Comparison of ENCODE assay signal across 8 mouse cellular contexts in genomic region chr2:93891611-93892280, GRCm38 (mm10). TPM values are rescaled to one million over a fixed set of nuclear protein-coding genes. Genes with fewer than 3 reads are reported as not detected.
DNase-seq lines count a peak whose midpoint lies in the region; ATAC-seq and TF ChIP-seq lines count a peak whose summit lies in the region.

No protein-coding gene starts in this region.

- no peaks in the 10 kb centered on the region for H3K9me3 ChIP-seq in forebrain, postnatal 0 days (ENCODE audit: low read length)
- no peaks in the 10 kb centered on the region for H3K9me3 ChIP-seq in limb, embryonic 11.5 days (ENCODE audit: control insufficient read depth, low read length)
- no peaks in the 10 kb centered on the region for H3K9me3 ChIP-seq in midbrain, embryonic 14.5 days (ENCODE audit: control insufficient read depth, low read length)

- H3K4me3 ChIP-seq in forebrain, postnatal 0 days (ENCODE audit: low read depth, low read length): no peak overlapping the region
- H3K4me3 ChIP-seq in kidney, adult 2 months (ENCODE audit: insufficient read depth, low read depth, low read length): no peak overlapping the region
- H3K4me3 ChIP-seq in limb, embryonic 11.5 days (ENCODE audit: low read depth, low read length): no peak overlapping the region
- no peak overlapping the region for H3K4me3 ChIP-seq in midbrain, embryonic 14.5 days (replicated peaks; ENCODE audit: low read depth, low read length)

- H3K9ac ChIP-seq in forebrain, postnatal 0 days: 0 out of 2 replicates have a peak overlapping the region, but pooled peaks have one; percentile 15
- H3K9ac ChIP-seq in limb, embryonic 11.5 days (ENCODE audit: low read length): no peak overlapping the region
- H3K9ac ChIP-seq in midbrain, embryonic 14.5 days (replicated peaks; ENCODE audit: low read length): no peak overlapping the region

- 8% methylated on average over 8 of the region's 9 CpGs for WGBS in forebrain, postnatal 0 days
- WGBS in kidney, adult 2 months: 19% methylated on average over 9 of the region's 9 CpGs
- WGBS in limb, embryonic 11.5 days: 19% methylated on average over 9 of the region's 9 CpGs
- 9% methylated on average over 9 of the region's 9 CpGs for WGBS in midbrain, embryonic 14.5 days

- TF ChIP-seq POLR2A in kidney, adult 2 months (IDR thresholded peaks at IDR 0.05; ENCODE audit: low read depth, low read length): no peak

- no peak overlapping the region for H3K4me2 ChIP-seq in forebrain, postnatal 0 days (ENCODE audit: low read depth)
- H3K4me2 ChIP-seq in limb, embryonic 11.5 days (ENCODE audit: low read depth, severe bottlenecking): no peak overlapping the region
- H3K4me2 ChIP-seq in midbrain, embryonic 14.5 days (ENCODE audit: low read length): no peak overlapping the region

- peaks cover 4% of the 10 kb centered on the region; the same call in 1 of the 2 replicates for H3K4me1 ChIP-seq in forebrain, postnatal 0 days (ENCODE audit: insufficient read depth)
- peaks cover 6% of the 10 kb centered on the region; the same call in 1 of the 2 replicates for H3K4me1 ChIP-seq in kidney, adult 2 months (ENCODE audit: control insufficient read depth, insufficient read depth, low read length)
- no peaks in the 10 kb centered on the region for H3K4me1 ChIP-seq in limb, embryonic 11.5 days (ENCODE audit: control insufficient read depth, insufficient read depth, low read length)
- H3K4me1 ChIP-seq in midbrain, embryonic 14.5 days (ENCODE audit: control insufficient read depth, insufficient read depth, low read length): peaks cover 15% of the 10 kb centered on the region; the same call in 1 of the 2 replicates

- DNase-seq in ovary, postnatal 14 days (ENCODE audit: low spot score): peak; percentile 29
- DNase-seq in ovary, adult 18-20 months (ENCODE audit: low spot score): no peak
- DNase-seq in forebrain, postnatal 0 days: peak; percentile 93
- peak; percentile 77 for DNase-seq in kidney, adult 2 months
- DNase-seq in limb, embryonic 11.5 days (ENCODE audit: low spot score): peak; percentile 57
- DNase-seq in midbrain, embryonic 14.5 days: peak; percentile 88
- no peak for DNase-seq in adipocyte (ENCODE audit: low spot score)

- H3K27ac ChIP-seq in forebrain, postnatal 0 days (ENCODE audit: low read depth, low read length): peak overlapping the region; percentile 87
- H3K27ac ChIP-seq in kidney, adult 2 months (ENCODE audit: insufficient read depth, low read depth, low read length): peak overlapping the region; percentile 77
- H3K27ac ChIP-seq in limb, embryonic 11.5 days (replicated peaks; ENCODE audit: low read depth, low read length): no peak overlapping the region
- H3K27ac ChIP-seq in midbrain, embryonic 14.5 days (replicated peaks; ENCODE audit: low read depth, low read length): peak overlapping the region; percentile 77

- peak; percentile 98 for ATAC-seq in forebrain, postnatal 0 days
- ATAC-seq in limb, embryonic 11.5 days (ENCODE audit: insufficient number of reproducible peaks, low FRiP score, low TSS enrichment, low read depth): peak; percentile 76
- peak; percentile 93 for ATAC-seq in midbrain, embryonic 14.5 days (ENCODE audit: low FRiP score, low TSS enrichment)
- ATAC-seq in erythroblast, adult 5-6 weeks (replicated peaks; ENCODE audit: low FRiP score, poor library complexity, severe bottlenecking): no peak

- H3K27me3 ChIP-seq in forebrain, postnatal 0 days (ENCODE audit: insufficient read depth, low read length): no peaks in the 10 kb centered on the region
- no peaks in the 10 kb centered on the region for H3K27me3 ChIP-seq in kidney, adult 2 months (replicated peaks; ENCODE audit: control insufficient read depth, insufficient read depth, low read length)
- no peaks in the 10 kb centered on the region for H3K27me3 ChIP-seq in limb, embryonic 11.5 days (ENCODE audit: control insufficient read depth, insufficient read depth, low read length)
- no peaks in the 10 kb centered on the region for H3K27me3 ChIP-seq in midbrain, embryonic 14.5 days (ENCODE audit: control insufficient read depth, insufficient read depth, low read length)

- TF ChIP-seq CTCF in forebrain, postnatal 0 days (IDR thresholded peaks at IDR 0.05; ENCODE audit: low read depth): no peak
- no peak for TF ChIP-seq CTCF in kidney, adult 2 months (conservative IDR thresholded peaks at IDR 0.05; ENCODE audit: insufficient read depth, insufficient read length, low read depth, low read length)

- no peaks in the 10 kb centered on the region for H3K36me3 ChIP-seq in forebrain, postnatal 0 days (ENCODE audit: insufficient read depth)
- H3K36me3 ChIP-seq in kidney, adult 2 months (ENCODE audit: control insufficient read depth, insufficient read depth, low read length): no peaks in the 10 kb centered on the region
- no peaks in the 10 kb centered on the region for H3K36me3 ChIP-seq in limb, embryonic 11.5 days (ENCODE audit: control insufficient read depth, insufficient read depth, low read length)
- H3K36me3 ChIP-seq in midbrain, embryonic 14.5 days (ENCODE audit: control insufficient read depth, insufficient read depth, low read length): no peaks in the 10 kb centered on the region

RNA-seq across cellular contexts. Expression of gene Accsl, which starts 22.8 kb away (rescaled TPM):
- 0.08 and 1.2 TPM in 2 replicates for total RNA-seq in forebrain, postnatal 0 days (2014; rRNA removed)
- 0.22 and 0.38 TPM in 2 replicates for polyA plus RNA-seq in forebrain, postnatal 0 days (2015; fragmentation: Nextera tagmentation; extraction: Ambion mirVana)
- 0.16 and 0.17 TPM in 2 replicates for polyA plus RNA-seq in kidney, adult 2 months (2012; rRNA removed)
- not detected in 2 replicates for polyA plus RNA-seq in limb, embryonic 11.5 days (2014; fragmentation: Nextera tagmentation; extraction: Ambion mirVana)
- 0.18 and 0.19 TPM in 2 replicates for polyA plus RNA-seq in midbrain, embryonic 14.5 days (2014; fragmentation: Nextera tagmentation; extraction: Ambion mirVana)
- total RNA-seq in erythroblast, adult 5-6 weeks (2015; ENCODE audit: low replicate concordance): not detected in 2 replicates
- not detected in 2 replicates for total RNA-seq in erythroblast, adult 5-6 weeks (2017; ENCODE audit: low replicate concordance)

RNA-seq across cellular contexts. Expression of gene Accs, which starts 42.0 kb away (rescaled TPM):
- 14.2 and 15.2 TPM in 2 replicates for total RNA-seq in forebrain, postnatal 0 days (2014; rRNA removed)
- 3.8 and 5.1 TPM in 2 replicates for polyA plus RNA-seq in forebrain, postnatal 0 days (2015; fragmentation: Nextera tagmentation; extraction: Ambion mirVana)
- 14.8 and 16.3 TPM in 2 replicates for polyA plus RNA-seq in kidney, adult 2 months (2012; rRNA removed)
- 9.0 and 10.4 TPM in 2 replicates for polyA plus RNA-seq in limb, embryonic 11.5 days (2014; fragmentation: Nextera tagmentation; extraction: Ambion mirVana)
- 4.9 and 5.6 TPM in 2 replicates for polyA plus RNA-seq in midbrain, embryonic 14.5 days (2014; fragmentation: Nextera tagmentation; extraction: Ambion mirVana)
- total RNA-seq in erythroblast, adult 5-6 weeks (2015; ENCODE audit: low replicate concordance): 3.3 and 6.3 TPM in 2 replicates
- 1.4 and 1.8 TPM in 2 replicates for total RNA-seq in erythroblast, adult 5-6 weeks (2017; ENCODE audit: low replicate concordance)

Comparison
In these comparisons a context has a peak if more than half of its experiments do, and no peak if none do; other contexts are left out.
1. DNase-seq: peak in ovary, postnatal 14 days (single experiment), forebrain, postnatal 0 days (single experiment), kidney, adult 2 months (single experiment), limb, embryonic 11.5 days (single experiment) and midbrain, embryonic 14.5 days (single experiment); none in ovary, adult 18-20 months (single experiment) and adipocyte (single experiment).